Mouse (Mus musculus) layer of hippocampus, postnatal 10 days (tissue): ENCODE results near the gene Dyrk1a. TPM values are rescaled to one million over a fixed set of nuclear protein-coding genes. Genes with fewer than 3 reads are reported as not detected.

Experiments
- DNase-seq, 2 experiments: peaks; one replicate each; pipeline ENCODE4 v3.0.0; 2021; ENCODE audit warnings: low spot score in 2 of 2
- total RNA-seq, 2 experiments: library from RNA; stranded (reverse); gene quantifications; 2 replicates each; pipeline ENCODE4 v1.2.3; 2021

The Dyrk1a gene
- total RNA-seq, 2 experiments from 2014 or later: 84.0 to 88.8 TPM

DNA sequence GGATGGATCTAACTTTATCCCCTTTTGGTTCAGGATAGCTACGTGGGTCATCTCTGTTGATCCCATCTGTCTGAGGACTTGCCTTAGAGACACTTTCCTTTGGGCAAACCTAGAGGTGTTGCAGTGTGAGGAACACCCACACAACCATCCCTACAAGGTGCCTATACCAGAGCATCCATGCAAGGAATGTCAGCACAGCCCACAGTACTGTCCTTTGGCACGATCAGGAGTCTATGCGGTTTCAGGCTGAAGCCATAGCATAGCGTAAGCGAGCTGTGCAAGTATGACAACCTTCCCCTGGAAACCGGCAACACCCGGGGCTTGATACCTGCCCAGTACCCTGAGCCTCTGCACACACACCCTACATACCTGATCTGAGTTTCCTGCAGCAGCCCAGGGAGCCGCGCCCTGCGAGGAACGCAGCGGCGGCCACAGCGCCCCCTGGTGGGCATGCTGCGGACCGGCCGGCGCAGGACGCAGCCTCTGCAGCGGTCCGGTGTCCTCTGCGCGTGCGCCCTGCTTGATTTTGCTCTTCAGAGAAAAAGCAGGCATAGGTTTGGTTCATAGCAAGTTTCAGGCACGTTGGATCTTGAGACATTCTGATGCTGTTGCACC is 143.8 kb downstream of the Dyrk1a start:
- DNase-seq: peak; percentile 86 to 92

DNA sequence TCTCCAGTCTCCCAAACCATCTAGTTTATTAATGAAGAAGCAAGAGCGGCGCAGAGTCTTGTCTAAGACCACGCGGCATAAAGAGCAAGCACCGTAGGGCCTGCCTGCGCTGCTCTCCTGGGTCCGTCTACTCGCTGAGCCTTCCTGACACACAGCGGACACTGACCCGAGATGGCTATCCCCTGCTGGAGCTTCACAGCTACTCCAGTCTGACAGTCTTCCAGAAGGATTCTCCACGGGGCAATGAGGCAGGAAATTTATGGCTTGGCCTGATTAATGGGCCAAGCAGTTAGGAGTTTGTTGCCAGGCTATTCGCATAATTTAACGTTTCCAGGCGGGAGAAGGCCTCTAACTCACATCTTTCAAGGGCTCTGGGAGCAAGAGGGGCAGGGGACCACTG is 144.7 kb downstream of the Dyrk1a start:
- DNase-seq: no peak

DNA sequence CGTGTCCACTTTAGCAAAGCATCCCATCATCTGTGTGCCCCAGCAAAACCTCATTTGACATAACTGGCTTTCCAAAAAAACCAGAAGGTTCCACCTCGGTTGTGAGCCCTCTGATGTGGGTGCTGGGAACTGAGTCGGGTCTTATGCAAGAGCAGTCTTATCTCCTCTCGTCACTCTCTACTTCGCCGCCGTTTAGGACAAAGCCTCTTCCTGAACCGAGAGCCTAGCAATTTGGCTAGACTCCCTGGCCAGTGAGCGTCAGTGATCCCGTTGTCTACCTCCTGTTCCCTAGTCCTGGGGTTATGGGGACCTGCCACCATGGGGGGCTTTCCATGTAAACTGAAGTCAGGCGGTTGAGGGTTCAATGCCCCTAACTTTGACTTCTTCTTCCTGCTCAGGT is 147.2 kb downstream of the Dyrk1a start:
- DNase-seq: no peak

DNA sequence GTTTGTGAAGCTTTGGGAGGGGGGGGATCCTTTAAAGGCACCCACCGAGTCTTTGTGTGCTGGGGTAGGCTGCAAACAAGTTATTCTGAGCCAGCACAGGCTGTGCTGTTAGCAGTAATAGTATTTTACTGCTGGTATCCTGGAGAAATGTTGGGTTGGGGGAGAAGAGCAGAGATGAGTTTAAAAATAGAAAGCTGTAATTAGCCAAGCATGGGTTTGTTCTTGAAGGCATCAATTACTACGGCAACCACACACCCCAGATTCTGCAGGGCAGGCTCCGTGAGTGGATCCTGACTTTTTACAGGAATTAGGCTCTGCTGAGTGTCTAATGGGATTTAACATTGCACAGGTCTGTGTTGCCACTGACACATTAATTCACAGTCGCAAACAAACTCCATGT is 149.1 kb downstream of the Dyrk1a start:
- DNase-seq: no peak

DNA sequence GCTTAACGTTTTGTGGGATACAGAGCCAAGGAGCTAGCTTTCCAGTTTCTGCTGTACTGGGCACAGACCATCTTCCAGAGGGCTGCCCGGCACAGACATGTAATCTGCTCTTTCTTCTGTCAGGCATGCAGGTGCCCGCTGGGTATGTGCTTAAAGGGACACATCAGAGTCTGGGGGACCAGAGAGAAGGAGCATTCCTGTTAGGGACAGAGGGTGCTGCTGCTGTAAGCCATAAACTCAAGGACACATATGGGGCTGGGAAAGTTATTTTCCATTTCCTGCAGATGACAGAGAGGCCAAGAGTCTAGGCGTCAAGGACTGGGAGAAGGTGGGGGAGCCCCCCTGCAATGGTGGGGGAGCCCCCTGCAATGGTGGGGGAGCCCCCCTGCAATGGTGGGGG is 149.7 kb downstream of the Dyrk1a start:
- no peak for DNase-seq

DNA sequence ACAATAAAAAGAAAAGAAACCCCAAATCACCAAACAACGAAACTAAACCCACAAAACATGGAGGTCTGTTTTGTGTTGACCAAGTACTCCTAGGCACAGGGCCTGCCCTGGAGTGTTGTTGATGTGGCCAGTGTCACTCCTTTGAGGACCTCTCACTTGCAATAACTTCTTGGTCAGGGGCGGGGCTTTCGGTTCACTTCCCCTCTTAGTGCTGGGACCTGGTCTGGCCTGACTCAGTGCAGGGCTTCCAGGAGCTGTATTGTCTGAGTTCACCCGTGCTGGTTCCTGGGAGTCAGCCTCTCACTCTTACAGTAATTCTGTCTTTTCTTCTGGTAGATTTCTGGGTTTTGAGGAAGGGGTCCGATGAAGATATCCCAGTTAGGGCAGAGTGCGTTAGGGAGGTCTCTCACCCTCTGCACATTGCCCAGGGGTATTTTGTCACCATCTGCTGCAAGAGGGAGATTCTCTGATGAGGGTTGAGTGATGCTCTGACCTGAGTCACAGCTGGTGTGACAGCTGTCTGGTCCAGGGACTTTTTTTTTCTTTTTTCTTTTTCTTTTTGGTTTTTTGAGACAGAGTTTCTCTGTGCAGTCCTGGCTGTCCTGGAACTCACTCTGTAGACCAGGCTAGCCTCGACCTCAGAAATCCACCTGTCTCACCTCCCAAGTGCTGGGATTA is 150.8 kb downstream of the Dyrk1a start:
- no peak for DNase-seq

DNA sequence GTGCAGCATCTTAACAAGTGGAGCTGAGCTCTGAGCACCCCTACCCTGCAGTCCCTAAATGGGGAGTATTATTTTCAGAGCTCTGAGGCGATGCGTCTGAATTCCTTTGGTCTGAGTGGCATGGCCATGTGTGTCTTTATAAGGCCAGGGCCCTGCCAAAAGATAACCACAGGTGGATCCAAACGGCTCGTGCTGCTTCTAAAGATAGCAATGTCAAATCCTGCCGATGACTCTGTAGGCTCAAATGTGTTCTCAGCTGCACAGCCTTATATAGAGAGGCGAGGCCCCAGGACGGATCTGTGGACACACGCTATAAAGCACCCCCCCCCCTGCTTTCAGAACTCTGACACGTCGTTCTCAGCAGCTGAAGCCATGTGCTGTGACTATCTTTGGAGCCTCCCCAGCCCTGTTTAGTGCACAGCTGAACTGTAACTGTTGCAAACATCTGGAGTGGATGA is 151.8 kb downstream of the Dyrk1a start:
- DNase-seq: no peak

DNA sequence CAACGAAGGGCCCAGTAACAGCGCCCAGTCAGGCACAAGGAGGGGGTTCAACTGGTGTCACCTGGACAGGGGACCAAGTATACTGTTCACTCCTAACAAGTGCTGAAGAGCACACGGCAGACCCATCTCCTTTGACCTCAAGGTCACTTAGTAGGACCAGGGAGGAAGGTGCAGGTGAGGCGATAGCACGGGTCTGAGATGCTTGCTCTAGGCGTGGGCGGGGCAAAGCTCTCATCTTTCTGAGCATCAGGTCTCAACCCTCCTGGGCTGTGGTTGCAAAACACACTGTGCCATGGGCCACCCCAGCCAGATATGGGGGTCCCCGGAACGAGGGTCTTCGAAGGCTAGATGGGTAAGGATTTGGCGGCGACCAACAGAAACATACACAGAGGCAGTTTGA is 153.1 kb downstream of the Dyrk1a start:
- no peak for DNase-seq

DNA sequence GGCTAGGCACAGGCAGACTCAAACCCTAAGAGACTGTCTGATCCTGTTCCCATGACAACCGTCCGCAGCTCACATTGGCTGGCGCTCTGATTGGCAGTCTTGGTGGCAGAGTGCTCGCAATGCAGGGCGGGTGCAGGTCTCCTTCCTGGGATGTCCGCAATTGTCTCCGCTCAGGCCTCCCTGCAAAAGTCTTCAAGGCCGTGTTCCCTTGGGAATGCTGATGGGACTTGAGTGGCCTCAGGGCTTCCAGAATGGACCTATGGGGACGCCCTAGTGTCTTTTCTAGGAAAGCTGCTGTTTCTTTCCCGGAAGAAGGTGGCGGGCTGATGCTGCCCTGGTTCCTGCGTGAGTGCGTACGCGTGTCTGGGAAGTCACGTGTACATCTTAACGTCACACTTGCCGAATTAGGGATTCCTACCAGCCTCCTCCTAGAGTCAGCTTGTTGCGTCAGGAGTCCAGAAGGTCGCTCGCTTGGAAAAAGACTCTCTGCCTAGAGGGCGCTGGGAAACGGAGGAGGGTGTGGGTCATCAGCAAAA is 154.3 kb downstream of the Dyrk1a start:
- DNase-seq: peak; percentile 76 to 84

DNA sequence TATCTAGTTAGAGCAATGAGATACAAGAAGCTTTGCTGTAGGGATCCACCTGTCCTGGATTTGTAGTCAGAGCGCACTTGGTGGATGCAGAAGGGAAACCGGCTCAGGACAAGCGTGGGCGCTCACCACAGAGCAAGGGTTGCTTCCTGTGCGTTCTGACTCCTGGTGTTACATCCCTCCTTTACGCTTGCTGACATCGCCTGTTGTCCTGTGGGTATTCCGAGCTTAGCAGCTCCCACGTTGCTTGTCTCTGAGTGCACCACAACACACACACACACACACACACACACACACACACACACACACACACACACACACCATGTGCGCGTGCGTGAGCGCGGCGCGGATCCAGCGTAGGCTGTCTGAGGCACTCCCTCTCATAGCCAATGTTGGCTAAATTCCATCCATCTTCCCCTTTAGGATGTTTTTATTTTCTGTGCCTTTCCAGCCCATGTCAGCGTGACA is 155.0 kb downstream of the Dyrk1a start:
- DNase-seq: peak; percentile 42 to 53

DNA sequence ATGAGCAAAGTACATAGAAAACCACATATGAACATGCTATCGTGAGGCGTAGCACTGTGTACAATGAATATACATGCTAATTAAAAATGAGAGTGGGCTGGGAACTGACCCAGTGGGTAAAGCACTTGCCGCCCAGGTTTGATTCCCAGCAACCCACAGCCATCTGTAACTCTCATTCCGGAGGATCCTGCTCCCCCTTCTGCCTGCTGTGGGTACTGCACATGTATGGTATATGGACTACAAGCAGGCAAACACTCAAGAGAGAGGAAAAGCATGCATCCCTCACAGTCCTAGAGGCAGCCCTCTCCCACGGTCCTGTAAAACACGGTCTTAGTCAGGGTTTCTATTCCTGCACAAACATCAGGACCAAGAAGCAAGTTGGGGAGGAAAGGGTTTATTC is 159.4 kb downstream of the Dyrk1a start:
- DNase-seq: no peak

DNA sequence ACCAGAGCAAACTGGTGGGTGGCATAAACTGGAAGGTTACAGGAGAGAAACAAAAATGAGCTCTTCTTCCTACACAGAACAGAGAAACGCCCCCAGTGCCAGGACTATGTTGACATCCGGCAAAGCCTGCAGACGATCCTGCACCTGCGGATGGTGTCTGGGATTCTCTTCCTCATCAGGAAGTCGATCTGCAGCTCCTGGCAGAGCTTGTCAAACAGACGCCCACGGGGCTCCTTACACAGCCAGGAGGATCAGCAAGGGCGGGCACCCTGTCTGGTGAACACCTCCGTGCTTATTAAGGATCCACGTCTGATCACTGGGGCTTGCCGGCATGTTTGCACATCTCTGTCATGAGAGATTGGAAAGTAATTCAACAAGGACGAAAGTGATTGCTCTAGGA is 161.2 kb downstream of the Dyrk1a start:
- DNase-seq: no peak

DNA sequence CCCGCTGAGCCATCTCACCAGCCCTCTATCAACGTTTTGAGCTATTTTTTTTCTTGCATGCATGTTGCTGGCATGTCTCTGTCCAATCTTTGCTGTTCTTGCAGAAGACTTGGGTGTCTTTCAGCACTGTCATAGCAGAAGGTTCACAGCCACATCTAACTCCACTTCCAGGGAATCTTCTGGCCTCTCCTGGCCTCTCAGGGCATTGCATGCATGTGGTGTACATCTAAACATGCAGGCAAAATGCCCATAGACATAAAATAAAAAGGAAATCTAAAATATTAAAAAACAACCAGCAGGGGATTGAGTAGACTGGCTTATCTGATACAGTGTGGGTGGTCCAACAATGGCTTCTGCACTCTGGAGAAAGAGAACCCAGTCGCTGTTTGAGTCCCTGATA is 165.7 kb downstream of the Dyrk1a start:
- DNase-seq: no peak

DNA sequence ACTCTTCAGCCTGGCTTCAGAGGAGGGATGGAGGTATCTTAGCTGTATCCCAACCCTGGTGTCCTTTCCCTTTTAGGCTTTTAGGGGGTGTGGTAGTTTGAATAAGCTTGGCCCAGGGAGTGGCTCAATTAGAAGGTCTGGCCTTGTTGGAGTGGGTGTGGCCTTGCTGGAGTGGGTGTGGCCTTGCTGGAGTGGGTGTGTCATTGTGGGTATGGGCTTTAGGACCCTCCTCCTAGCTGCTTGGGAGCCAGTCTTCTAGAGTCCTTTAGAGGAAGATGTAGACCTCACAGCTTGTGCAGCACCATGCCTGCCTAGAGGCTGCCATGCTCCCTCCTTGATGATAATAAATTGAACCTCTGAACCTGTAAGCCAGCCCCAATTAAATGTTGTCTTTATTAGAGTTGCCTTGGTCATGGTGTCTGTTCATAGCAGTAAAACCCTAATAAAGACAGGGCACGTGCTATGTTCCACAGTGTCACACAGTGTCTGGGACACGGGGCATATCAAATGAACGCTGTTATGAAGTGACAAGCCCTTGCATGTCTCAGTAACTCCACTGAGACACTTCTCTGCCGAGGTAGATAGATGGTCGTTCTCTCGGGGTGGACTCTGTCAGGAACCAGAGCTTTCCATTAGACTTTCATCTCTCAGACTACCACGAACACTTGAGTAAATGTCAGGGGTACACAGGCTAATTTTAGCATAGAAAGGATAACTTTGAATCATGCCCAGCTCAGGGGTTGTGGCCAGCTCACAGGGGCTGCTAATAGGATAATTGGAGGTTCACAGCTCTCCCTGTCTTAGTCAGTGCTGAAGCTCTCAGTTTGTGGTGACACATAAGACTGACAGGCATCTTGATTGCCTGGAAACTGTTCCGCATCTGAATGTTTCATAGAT is 166.9 kb downstream of the Dyrk1a start:
- DNase-seq: no peak

DNA sequence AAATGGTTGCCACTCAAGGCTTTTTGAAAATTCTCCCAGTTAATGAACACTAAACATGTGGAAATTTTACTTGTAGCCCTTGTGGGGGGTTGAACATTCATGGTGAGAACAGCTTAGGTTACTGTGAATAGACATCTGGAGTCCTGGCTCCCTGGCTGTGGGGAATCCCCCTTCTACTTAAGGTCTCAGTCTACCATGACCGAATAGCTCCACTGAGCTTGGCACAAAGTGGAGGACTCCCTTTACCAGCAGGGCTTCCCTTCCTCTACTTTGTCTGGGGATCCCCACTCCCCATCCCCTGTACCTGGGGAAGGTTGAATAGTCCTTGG is 167.5 kb downstream of the Dyrk1a start:
- DNase-seq: no peak

DNA sequence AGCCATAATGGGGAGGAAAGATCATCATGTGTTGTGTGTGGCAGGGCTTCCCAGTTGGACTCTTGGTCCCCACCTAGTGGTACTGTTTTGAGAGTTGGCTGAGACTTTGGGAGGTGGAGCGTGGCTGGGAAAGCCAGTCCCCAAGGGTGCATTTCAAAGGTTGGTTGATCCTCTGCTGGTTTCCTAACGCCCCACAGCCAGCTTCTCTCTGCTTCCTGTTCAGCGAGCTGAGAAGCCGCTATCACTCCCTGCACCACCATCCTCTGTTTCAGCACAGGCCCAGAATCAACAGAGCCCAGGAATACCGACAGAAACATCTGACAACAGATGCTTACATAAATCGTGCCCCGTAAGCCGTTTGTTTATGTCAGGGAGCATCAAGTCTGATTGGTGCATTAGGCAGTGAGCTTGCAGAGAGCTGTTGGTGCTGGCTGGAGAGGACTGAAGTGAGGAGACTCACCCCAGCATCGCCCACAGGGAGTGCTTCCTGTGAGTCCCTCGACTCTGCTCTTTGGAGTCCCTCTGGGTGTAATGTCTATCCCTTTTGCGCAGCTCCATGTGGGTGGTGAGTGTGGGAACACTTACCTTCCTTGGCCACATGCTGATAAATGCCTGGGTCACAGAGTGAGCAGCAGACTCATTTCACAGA is 174.2 kb downstream of the Dyrk1a start:
- peak; percentile 44 to 49 for DNase-seq

DNA sequence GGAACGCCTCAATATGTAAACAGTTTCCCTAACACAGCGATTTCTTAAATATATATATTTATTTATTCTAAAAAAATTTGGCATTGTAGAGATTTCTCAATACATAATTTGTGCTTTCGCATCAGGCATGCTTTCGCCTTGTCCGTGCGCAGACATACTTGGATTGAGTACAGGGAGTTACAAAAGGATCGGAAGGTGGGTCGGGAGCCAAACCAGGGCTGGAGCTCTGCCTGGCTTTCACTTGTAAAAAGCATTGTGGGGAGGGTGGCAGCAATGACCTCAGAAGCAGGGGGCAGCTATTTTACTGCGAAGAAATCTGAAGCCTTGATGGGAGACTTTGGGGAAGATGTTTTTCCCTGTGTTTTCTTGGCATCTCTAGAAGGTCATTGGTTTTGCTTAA is 175.2 kb downstream of the Dyrk1a start:
- peak; percentile 34 to 54 for DNase-seq
